Mouse (Mus musculus) T-cell, adult 2 months (primary cell): ENCODE results near the gene Denr.

Source experiments
- DNase-seq: peaks from one replicate; pipeline ENCODE4 v3.0.0; 2022; ENCODE audit warnings: low spot score

Gene Denr

DNA sequence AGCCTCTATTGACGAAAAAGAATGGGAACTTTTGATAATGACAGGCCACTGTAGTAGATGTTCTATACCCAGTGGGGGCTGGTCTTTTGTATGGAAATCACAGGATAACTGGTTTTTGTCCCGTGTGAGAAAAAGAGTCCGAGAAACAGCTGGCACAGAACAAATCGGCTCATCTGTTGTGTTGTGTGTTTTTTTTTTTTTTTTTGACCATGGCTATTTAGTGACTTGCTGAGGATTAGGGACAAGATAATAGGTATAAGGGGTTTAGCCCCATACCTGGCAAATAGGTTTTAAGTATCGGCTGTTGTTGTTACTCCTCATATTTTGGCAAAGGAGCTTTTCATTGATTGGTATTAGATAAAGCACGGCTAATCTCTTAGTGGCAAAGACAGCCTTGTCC lies 65.5 kb downstream of the Denr start:
- no peak for DNase-seq

- peak; percentile 54 for DNase-seq
Measured at GRCm38 (mm10) chr5:123973299-123974178, 66.6 kb downstream of the Denr start, which contains the start of gene Hip1r. Hip1r (plus strand) TSS chr5:123973628.

DNA sequence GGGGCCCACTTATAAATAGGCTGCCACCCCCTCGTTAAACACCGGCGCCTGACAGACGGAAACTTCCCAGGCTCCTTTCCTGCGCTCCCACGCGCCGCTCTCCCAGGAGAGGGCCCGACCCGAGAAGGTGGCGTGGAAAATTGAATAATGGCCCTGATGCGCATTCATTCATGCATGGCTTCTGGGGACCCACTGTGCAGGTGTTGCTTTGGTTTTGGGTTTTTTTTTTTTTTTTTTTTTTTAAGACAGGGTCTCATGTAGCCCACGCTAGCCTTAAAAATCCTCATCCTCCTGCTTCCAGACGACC lies 67.2 kb downstream of the Denr start:
- DNase-seq: no peak

- DNase-seq: peak; percentile 55
Measured at GRCm38 (mm10) chr5:123974616-123975111, 67.7 kb downstream of the Denr start.

- no peak for DNase-seq
Measured at GRCm38 (mm10) chr5:123975668-123976180, 68.7 kb downstream of the Denr start.

GRCm38 (mm10) chr5:123977231-123977630 lies 70.3 kb downstream of the Denr start:
- DNase-seq: no peak

- no peak for DNase-seq
Measured at GRCm38 (mm10) chr5:123978131-123978530, 71.2 kb downstream of the Denr start.
